Mouse (Mus musculus) Patski (cell line): ENCODE measurements around the gene Rccd1. TPM values are rescaled to one million over a fixed set of nuclear protein-coding genes. Genes with fewer than 3 reads are reported as not detected.

Source experiments
- ATAC-seq: fragments of 100-300 bp; one replicate; pipeline ENCODE4 v1.8.0; 2021
- CTCF ChIA-PET: fragments of 350-600 bp; sonication (Branson Sonifier 250); formaldehyde crosslinking; loops from one replicate; lab custom pipeline; 2022; ENCODE audit warnings: inconsistent platforms; lab: Charles Lee
- POLR2A ChIA-PET: fragments of 350-600 bp; sonication (Branson Sonifier 250); formaldehyde crosslinking; loops from one replicate; lab custom pipeline; 2022; ENCODE audit warnings: antibody characterized with exemption, inconsistent platforms; lab: Charles Lee
- DNase-seq: peaks from one replicate; pipeline ENCODE4 v3.0.0-alpha.2; 2011; ENCODE audit warnings: low read depth, low spot score
- H3K27me3 ChIP-seq: fragments of 371-371 bp; one replicate; pipeline ENCODE4 v1.5.1; 2021
- CTCF ChIP-seq: fragments of 100-300 bp; IDR thresholded peaks from one replicate; pipeline ENCODE4 v1.5.1; 2021
- in situ Hi-C: fragments of 300-500 bp; cut with MboI; formaldehyde crosslinking; loops from 3 replicates; pipeline ENCODE4 v1.11.1; 2018; ENCODE audit warnings: low pct_unique_long_range_greater_than_20kb, mixed read lengths
- polyA plus RNA-seq: library from polyadenylated mRNA; unstranded; gene quantifications from one replicate; pipeline ENCODE4 v1.2.3, GENCODE M21; 2021

Gene Rccd1
- polyA plus RNA-seq, 1 experiment from 2014 or later = 11.5 TPM

DNA sequence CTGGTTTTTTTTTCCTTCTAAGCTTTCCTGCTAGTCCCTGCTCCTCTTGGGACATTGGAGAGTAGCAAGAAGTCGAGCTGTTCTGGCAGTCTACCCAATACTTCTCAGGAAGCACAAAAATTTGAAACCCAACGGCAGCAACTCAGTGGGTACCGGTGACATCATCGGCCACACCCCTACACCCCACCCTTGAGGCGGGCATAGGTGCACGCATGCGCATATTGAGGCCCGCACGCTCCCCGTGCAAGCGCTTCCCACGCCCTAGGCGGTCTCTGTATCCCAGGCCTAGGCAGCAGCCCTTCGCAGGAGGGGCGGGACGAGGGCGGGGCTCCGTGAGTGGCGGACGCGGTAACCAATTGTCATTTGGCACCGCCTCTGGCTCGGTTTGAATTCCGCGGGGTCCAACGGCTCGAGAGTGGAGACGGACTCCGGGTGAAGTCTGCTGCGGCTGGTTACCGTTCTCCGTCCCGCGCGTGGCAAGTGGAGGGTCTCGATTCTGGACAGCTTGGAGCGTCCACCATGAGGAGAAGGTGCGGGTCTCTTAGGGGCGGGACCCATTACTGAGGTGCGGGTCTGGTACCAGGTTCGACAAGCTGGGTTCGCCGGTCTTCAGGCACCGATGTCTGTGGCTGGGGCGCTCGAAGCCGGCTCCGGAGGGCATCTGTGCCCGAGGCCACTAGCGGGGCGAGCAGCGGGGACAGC, 30.0 kb downstream of the Rccd1 start, which contains the start of gene Prc1:
Prc1 (plus strand) TSS at position 389 of the 702 bp plus-strand sequence.
- no peaks in the 10 kb centered on the region for H3K27me3 ChIP-seq
- in situ Hi-C loops = no loop called here
- DNase-seq (peak; percentile 82), ATAC-seq (peak; percentile 88)
- CTCF ChIA-PET = interaction anchor here (1.6 to 2.1 kb wide), 2 partner anchors 10 to 13 kb away, joined by 4 to 6 read pairs; no protein-coding TSS in a partner anchor
- POLR2A ChIA-PET = no interaction called here
- TF ChIP-seq CTCF = no peak

DNA sequence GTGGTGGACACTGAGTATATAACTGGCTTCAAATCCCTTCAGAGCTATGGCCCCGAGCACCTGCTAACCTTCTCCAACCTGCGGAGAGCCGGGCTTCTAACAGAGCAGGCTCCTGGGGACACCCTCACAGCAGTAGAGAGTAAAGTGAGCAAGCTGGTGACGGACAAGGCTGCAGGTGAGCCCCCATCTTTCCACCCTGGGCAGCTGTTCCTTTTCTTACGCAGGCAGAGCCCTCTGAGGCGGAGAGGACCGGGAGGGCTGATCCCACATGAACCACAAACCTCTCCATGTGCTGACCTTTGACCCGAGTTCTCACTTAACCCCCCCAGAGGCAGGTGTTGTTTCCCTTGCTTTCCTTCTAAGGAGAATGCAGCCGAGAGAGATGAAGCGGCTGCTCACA, 36.5 kb downstream of the Rccd1 start:
- CTCF ChIA-PET = no interaction called here
- no peaks in the 10 kb centered on the region for H3K27me3 ChIP-seq
- no peak for TF ChIP-seq CTCF
- DNase-seq (no peak), ATAC-seq (no peak)
- in situ Hi-C loops = no loop called here
- POLR2A ChIA-PET = interaction anchor here (0.9 kb wide), 1 partner anchor 10 kb away, joined by 4 read pairs; no protein-coding TSS in a partner anchor

GRCm38 (mm10) chr7:80285725-80286124, 38.5 kb downstream of the Rccd1 start:
- H3K27me3 ChIP-seq = no peaks in the 10 kb centered on the region
- no peak for TF ChIP-seq CTCF
- POLR2A ChIA-PET = no interaction called here
- ATAC-seq (no peak), DNase-seq (no peak)
- in situ Hi-C loops = no loop called here
- CTCF ChIA-PET = no interaction called here

DNA sequence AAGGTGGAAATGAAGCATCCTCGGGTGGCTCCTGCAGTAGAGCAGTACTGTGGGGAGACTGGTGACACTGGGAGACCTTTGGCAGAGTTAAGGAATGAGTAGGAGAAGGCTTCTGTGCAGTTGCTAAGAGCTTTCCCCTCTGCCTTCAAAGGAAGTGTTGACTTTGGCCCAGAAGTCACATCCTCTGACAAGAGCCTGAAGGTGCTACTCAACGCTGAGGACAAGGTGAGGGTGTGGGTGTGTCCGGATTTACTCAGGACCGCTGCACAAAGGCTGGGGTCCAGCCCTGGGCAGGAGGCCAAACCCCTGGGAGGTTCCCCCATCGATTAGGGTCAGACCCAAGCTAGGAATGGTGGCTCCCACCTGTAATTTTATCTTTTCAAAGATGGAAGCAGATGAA, 39.9 kb downstream of the Rccd1 start:
- CTCF ChIA-PET = interaction anchor here (1.3 kb wide), 1 partner anchor 9 kb away, joined by 4 read pairs; the partner anchor contains the start of gene Prc1
- DNase-seq = no peak

DNA sequence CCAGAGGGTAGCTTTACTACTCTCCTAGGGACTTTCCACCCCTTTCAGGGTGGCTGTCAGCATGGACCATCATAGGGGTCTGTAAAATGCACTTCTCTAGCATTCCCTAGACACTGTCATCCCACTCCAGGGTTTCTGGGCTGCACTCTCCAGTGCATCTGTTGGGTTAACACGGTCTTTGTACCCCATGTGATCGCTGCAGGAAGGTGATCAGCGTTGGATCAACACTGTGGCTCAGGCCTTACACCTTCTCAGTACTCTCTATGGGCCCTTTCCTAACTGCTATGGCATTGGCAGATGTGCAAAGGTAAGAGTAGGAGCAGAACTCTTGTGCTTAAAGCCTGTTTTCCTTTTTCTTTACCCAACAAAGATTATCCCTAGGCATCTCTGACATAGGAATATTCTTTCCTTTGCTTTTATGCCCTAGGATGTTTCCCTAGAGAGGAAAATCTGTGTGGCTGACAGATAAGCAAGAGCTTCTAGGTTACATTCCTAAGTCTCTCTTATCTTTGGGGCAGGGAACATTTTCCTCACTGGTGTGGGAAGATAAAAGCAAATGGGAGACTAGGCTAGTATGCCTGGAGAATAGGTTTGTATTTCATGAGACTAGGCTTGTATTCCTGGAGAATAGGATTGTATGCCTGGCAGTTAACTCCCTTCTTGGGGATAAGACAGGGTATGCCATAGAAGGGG, 40.9 kb downstream of the Rccd1 start:
- in situ Hi-C loops = no loop called here
- TF ChIP-seq CTCF = no peak
- ChIA-PET POLR2A (no interaction called here), CTCF (interaction anchor here (1.0 kb wide), 1 partner anchor 56 kb away, joined by 3 read pairs; no protein-coding TSS in a partner anchor)
- H3K27me3 ChIP-seq = no peaks in the 10 kb centered on the region
- ATAC-seq (no peak), DNase-seq (no peak)

More for the DNA sequence above, 39.9 kb downstream of the Rccd1 start:
- in situ Hi-C loops = no loop called here
- ATAC-seq = no peak
- TF ChIP-seq CTCF = no peak
- no peaks in the 10 kb centered on the region for H3K27me3 ChIP-seq
- POLR2A ChIA-PET = no interaction called here

- ChIA-PET POLR2A (no interaction called here), CTCF (interaction anchor here (1.2 to 2.1 kb wide), 3 partner anchors 12 to 147 kb away, joined by 4 to 6 read pairs (median 4); partner anchors contain the start of genes Ngrn and Prc1)
- no peak for TF ChIP-seq CTCF
- DNase-seq (no peak), ATAC-seq (no peak)
- in situ Hi-C loops = no loop called here
- no peaks in the 10 kb centered on the region for H3K27me3 ChIP-seq
Observed at GRCm38 (mm10) chr7:80281646-80282045, 42.6 kb downstream of the Rccd1 start.

- H3K27me3 ChIP-seq = no peaks in the 10 kb centered on the region
- ChIA-PET CTCF (interaction anchor here (1.1 to 2.1 kb wide), 4 partner anchors 13 to 146 kb away, joined by 3 to 6 read pairs (median 4); partner anchors contain the start of genes Hddc3 and Prc1), POLR2A (no interaction called here)
- in situ Hi-C loops = no loop called here
- ATAC-seq (no peak), DNase-seq (no peak)
- TF ChIP-seq CTCF = no peak
Observed at GRCm38 (mm10) chr7:80280998-80281397, 43.3 kb downstream of the Rccd1 start.

DNA sequence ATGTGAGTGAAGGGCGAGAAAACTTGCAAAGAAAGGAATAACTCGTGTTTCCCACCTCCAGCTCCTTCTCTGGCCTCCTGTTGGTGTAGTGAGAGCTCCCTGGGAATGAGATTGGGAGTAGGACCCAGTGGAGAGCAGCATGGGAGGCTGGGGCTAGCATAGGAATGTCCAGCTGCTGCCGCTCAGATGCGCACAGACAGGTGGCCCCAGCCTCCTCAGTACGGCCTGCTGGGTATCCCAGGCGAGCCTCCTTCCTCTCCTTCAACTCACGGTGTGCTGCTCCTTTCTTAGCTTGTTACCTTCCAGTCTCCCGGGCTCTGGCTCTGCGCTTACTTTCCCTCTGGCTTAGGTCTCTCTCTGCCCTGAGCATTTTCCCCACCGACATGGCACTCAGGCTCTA, 44.2 kb downstream of the Rccd1 start:
- TF ChIP-seq CTCF = no peak
- CTCF ChIA-PET = interaction anchor here (1.1 to 2.1 kb wide), 3 partner anchors 20 to 146 kb away, joined by 3 to 4 read pairs (median 4); partner anchors contain the start of gene Hddc3
- POLR2A ChIA-PET = no interaction called here

DNA sequence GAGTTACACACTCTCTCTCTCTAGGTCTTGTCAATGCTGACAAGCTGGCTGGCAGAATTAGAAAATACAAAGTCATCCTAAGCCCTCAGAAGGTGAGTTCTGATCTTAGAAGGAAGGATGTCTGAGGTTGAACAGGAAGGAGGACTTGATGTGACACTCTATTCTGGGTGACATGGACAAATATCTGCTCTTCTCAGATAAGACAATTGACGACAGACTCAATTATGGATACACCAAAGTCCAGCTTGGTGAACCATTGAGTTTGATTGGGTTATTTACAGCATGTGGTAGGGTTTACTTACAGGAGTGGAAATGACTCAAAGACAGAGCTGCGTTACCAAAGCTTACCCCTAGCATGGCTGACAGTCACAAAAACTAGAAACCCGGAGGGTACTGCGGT, 47.9 kb downstream of the Rccd1 start:
- ChIA-PET CTCF (no interaction called here), POLR2A (no interaction called here)
- H3K27me3 ChIP-seq = no peaks in the 10 kb centered on the region
- no peak for DNase-seq
- ATAC-seq = no peak
- TF ChIP-seq CTCF = no peak
- in situ Hi-C loops = no loop called here

More for the DNA sequence above, 44.2 kb downstream of the Rccd1 start:
- no peaks in the 10 kb centered on the region for H3K27me3 ChIP-seq
- in situ Hi-C loops = no loop called here
- ATAC-seq = no peak
- DNase-seq = no peak

- TF ChIP-seq CTCF = no peak
- ChIA-PET POLR2A (no interaction called here), CTCF (no interaction called here)
- ATAC-seq (no peak), DNase-seq (no peak)
- in situ Hi-C loops = no loop called here
- H3K27me3 ChIP-seq = no peaks in the 10 kb centered on the region
Observed at GRCm38 (mm10) chr7:80273456-80273855, 50.8 kb downstream of the Rccd1 start.
